Mouse (Mus musculus) C2C12 (cell line): Measurements from ENCODE around the gene Wdfy3.

Source experiments
- CTCF ChIP-seq: IDR thresholded peaks from one replicate; pipeline ENCODE4 v1.5.1; 2011; ENCODE audit not compliant: control insufficient read depth, insufficient read depth, insufficient read length
- FOSL1 ChIP-seq: IDR thresholded peaks from one replicate; pipeline ENCODE4 v1.8.0; 2011; ENCODE audit warnings: mild to moderate bottlenecking, low read length; ENCODE audit not compliant: poor library complexity, insufficient read depth, severe bottlenecking
- MYOD1 ChIP-seq: IDR thresholded peaks from one replicate; pipeline ENCODE4 v1.6.1; 2011; ENCODE audit warnings: low read depth; ENCODE audit not compliant: control insufficient read depth, insufficient read length

DNA sequence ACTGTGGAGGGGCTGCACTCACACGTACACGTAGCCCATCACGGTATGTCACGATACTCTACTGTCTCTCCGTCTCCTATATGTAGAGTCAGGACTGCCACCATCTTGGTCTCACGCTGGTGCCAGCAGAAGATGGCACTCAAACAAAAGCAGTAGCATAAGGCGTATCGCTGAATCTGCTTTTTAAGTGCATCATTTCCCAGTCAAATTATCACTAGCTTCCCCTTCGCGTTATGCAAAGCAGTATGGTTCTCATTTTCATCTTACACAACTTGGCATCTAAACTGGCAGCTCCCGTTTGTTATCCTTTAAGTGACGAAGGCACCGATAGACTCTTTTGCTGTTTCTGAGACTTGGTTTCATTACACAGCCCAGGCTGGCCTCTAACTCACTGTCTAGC lies 110.4 kb downstream of the Wdfy3 start:
- TF ChIP-seq FOSL1 (no peak), CTCF (no peak), MYOD1 (no peak)
